Mouse (Mus musculus): ENCODE results near the gene Bcar3.

The Bcar3 gene

GRCm38 (mm10) chr3:122573426-122574286 is 279.7 kb downstream of the Bcar3 start:
- no peak for DNase-seq (ENCODE audit: low read depth, low spot score)

DNA sequence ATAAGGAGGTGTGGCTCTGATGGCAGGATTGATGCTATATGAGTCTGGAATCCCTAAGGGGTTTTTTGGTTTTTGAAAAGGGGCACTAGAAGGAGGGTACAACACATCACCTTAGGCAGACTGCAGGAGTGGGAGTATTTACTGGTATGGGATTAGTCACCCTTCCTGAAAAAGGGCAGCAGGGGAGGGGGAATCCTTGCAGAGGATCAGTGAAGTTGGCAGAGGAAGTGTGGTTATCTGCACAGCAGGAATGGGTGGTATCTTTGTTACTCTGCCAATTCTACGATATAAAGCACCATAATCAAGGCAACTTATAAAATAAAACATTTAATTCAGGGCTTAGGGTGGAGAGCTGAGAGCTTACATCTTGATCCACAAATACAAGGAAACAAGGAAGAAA is 281.0 kb downstream of the Bcar3 start:
- DNase-seq (ENCODE audit: low read depth, low spot score) = no peak

- no peak for DNase-seq (ENCODE audit: low read depth, low spot score)
Measured at GRCm38 (mm10) chr3:122577360-122577759, 283.4 kb downstream of the Bcar3 start.
